Mouse (Mus musculus): Measurements from ENCODE around the gene Plekhh3. TPM values are rescaled to one million over a fixed set of nuclear protein-coding genes. Genes with fewer than 3 reads are reported as not detected.
"Not testable (repeated sequence)": the region's sequence is repeated elsewhere in the genome, so short reads cannot be mapped to it uniquely, and the experiment has no call there.

Plekhh3 gene
- total RNA-seq, 1 experiment from 2014 or later: 36.4 TPM

GRCm38 (mm10) chr11:101170354-101170810, 769 bp downstream of the Plekhh3 start, which contains the start of gene Cntnap1:
TSS of gene Cntnap1 (plus strand) at chr11:101170523.
- peak; percentile 73 for DNase-seq

GRCm38 (mm10) chr11:101169301-101170107, 1.6 kb downstream of the Plekhh3 start:
- DNase-seq: peak; percentile 28

DNA sequence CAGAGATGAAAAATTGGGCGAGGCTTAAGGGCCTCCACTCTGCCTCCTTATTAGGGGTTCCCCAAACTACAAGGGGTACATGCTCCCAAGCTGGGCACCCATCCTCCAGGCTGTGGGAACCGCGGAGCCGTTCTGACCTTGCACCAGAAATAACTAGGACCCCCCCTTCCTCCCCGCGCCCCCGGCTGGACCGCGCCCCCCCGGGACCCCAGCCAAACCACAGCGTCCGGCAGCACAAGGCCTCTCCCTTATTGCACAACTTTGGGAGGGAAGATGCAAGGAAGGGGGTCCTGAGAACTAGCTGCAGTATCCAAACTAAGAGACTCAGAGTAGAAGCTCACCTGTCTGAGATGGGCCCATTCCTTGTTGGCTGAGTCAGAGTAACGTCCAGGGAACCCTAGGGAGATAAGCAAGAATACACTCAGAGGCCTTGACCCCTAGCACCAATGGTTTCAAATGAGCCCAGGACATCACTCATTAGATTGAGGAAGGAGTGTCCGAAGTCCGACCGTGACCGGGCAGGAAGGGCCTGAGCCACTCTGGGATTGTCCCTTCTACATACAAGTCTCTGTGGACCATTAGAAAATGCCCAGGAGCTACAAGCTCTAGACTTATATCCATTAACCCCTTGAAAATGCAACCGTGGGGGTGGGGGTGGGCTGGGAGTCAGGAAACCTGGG, 2.7 kb downstream of the Plekhh3 start:
- peak; percentile 68 for DNase-seq

DNA sequence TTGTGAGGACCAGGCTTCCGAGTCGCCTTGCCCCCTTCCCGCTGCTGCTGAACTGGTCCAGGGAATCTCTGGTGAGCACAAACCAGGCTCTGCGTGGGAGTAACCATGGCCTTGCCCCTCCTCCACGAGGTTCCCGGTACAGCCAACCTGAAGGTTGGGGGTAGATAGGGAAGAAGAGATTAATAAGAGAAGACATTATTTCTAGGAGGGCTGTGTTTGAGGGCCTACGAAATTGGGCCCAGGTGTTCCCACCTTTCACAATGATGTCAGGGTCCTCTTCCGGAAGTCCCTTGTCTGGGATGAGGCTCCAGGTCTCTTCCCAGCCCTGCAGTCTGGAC, 3.2 kb downstream of the Plekhh3 start:
- no peak for DNase-seq

DNA sequence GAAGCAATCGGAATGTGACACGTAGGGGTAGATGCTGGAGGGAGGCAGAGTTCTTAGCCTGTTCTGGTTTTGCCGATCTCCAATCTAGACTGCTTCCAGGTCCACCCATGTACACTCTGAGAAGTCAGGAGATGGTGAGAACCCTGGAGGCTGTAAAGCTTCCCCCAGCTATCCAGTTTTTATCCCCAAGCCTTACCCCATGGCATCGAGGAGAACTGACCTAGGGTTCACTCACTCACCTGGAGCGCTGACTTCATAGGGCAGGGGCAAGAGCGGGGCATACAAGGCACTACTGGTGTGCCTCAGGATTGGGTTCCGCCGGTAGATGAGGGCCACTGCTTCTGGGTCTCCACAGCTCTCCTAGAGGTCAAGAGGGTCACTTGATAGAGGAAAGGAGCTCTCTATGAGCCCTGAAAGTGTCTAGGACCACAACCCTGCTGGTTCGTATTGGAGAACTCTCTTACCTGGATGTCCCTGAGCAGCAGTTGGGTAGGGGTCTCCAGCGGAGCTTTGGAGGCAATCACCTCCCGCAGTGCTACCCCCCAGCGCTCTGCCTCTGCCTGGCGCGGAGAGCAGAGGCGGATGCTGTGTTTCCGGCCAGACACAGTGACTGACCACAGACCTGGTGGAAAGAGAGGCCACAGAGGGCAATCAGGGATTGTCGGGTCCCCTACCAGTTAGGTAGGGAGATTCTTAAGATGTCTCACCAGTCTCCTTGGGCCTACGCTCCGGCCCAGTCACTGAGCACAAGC, 3.8 kb downstream of the Plekhh3 start:
- no peak for DNase-seq

DNA sequence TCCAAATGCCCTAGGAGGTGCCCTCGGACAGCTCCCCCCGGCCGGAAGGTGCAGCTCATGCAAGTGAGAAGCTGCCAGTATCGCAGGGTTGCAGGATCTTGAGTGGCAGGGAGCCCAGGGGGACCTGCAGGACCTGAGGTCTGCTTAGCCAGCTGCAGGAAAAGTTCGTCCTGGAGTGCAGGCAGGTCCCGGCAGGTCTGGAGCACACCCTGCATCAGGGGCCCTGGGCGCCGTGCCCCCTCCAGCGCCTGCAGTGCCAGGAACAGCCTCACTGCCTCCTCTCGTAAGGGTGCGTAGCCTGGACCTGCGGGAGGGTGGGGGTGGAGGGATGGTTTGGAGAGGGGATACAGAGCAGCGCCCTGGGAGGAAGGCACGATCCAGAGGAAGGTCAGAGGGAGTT, 4.8 kb downstream of the Plekhh3 start:
- no peak for DNase-seq

- no peak for DNase-seq
Observed at GRCm38 (mm10) chr11:101164677-101165580, 6.2 kb downstream of the Plekhh3 start.

DNA sequence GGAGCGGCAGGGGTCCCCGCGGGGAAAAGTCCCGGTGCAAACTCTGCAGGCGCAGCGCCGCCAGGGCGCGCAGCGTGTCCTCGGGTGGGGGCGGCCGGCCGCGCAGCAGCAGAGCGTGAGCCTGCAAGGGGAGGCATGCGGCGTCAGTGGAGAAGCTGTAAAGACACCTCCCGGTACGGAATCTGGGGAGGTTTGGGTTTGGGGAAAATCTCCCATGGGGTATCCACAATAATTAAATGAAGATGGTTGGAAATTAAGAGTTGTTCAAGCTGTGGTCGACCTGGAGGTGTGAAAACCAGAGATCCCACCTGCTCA, 6.8 kb downstream of the Plekhh3 start:
- no peak for DNase-seq

DNA sequence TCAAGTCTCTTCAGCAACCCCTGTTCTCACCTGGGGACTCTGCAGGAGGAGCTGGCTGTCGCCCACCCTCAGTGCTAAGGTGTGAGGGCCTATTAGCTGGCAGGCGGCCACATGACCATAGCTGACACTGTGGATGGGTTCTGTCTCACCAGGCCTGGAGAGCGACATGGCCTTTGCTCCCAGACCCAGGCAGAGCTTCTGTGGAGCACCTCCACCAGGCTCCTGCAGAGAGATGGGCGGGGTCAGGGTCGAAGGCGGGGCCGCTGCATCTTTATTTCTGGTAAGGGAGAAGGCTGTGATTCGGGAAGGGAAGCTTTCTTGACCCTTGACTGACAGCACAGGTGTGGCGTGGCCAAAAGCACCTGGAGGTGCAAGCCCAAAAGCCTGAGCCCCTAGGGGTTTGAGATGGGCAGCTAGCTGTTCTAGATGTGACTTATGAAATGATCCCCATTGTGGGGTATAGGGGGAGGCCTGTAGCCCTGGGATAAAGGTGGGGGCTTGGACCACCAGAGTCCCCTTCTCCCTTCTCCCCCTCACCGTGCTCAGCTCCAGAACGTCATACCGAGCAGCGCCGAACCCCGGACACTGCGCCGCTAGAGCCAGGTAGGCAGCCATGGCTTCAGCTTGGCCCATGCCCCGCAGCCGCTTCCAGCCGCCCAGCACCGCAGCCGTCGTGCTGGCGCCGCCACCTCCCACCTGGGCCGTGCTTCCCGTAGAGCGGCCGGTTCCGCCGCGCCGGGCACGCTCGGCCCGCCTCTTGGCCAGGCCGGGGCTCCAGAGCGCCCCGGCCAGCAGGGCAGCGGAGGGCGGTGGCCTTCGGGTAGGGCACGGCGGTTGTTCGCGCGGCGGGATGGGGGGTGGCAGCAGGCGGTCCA, 7.4 kb downstream of the Plekhh3 start:
- no peak for DNase-seq

- DNase-seq: peak; percentile 54
Observed at GRCm38 (mm10) chr11:101162772-101163171, 8.4 kb downstream of the Plekhh3 start.

DNA sequence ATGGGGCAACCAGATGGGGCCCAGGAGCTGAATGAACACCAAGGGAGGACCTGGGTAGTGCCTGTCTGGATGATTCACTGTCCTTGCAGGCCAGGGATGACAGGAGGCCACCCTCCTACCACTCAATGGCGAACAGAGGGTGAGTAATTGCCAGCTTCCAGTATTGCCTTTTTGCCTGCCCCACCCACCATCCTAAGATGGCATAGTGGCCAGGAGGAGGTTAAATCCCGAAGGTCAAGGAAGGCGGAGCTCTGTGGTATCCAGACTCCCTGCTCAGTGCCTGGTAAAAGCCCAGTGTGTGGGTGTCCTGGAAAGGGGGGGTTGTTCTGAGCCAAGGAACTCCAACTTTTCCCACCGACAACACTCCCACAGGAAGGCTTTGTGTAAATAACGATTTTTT, 8.8 kb downstream of the Plekhh3 start:
- no peak for DNase-seq

- DNase-seq: no peak
Observed at GRCm38 (mm10) chr11:101161551-101161950, 9.6 kb downstream of the Plekhh3 start.

GRCm38 (mm10) chr11:101160981-101161505, 10.1 kb downstream of the Plekhh3 start:
- not testable (repeated sequence) for DNase-seq

- DNase-seq: not testable (repeated sequence)
Observed at GRCm38 (mm10) chr11:101160151-101160550, 11.0 kb downstream of the Plekhh3 start.

GRCm38 (mm10) chr11:101155728-101156371, 15.3 kb downstream of the Plekhh3 start, which contains the start of gene Tubg2:
TSS of gene Tubg2 (plus strand) at chr11:101155907.
- peak; percentile 64 for DNase-seq

DNA sequence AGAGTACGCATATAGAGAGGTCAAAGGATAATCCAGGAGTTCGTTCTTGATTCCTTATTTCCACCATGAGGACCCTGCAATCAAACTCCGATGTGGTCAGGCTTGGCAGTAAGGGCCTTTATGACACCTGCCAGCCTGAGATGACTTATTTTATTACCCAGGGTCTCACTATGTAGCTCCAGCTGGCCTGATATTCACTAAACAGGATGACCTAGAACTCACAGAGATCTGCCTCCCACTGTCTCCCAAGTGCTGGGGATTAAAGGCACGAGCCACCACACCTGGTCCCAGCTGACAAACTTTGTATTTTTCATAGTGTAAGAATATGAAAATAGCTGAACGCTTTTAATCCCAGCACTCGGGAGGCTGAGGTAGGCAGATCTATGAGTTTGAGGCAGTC, 16.0 kb downstream of the Plekhh3 start:
- no peak for DNase-seq

GRCm38 (mm10) chr11:101154648-101155047, 16.5 kb downstream of the Plekhh3 start:
- DNase-seq: no peak

DNA sequence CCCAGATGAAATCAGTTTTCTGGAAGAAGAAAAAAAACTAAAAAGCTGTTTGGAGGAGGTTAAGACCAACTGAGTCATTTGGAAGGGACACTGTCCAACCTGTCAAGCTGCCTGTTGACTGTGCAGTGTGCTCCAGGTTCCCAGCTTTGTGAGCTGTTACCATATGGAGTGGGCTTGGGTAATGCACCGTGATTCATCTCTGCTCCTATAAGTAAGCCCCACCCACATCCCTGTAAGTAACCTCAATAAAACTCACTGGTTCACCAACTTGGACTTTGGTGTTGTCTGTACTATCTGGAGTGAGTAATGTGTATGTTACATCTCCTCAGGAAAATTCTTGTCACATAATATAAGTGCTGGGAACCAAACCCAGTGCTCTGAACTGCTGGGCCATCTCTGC, 18.3 kb downstream of the Plekhh3 start:
- DNase-seq: no peak

DNA sequence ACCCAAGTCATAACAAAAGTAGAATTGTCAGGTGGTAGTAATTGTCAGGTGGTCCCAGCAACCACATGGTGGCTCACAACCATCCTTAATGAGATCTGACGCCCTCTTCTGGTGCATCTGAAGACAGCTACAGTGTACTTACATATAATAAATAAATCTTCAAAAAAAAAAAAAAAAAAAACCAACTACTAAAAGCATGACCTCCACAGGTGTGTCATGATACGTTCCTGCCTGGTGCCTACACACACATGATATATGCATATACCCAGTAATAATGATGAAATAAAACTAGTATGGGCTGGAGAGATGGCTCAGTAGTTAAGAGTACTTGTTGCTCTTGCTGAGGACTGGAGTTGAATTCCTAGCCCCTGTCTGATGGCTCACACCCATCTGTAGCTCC, 20.1 kb downstream of the Plekhh3 start:
- no peak for DNase-seq
